In the genomic region with DNA sequence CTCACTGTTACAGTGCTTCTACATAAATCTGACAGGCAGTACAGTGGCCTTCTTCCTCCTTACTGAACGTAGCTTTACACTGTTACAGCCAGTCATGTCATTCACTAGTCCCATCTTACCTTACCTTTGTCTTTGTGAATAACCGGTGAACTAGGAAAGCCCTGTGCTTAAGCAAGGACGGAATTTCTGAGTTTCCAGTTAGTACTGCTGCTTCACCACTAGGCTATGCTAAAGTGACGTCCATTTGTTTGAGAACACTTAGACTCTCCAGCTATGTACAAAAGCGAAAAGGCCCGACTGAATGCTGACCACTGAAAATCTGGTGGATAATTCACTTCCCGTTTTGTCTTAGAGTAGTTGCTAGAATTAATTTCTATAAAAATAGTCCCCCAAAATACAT, we compare ENCODE assay signal across 9 mouse cellular contexts.
DNase-seq lines count a peak whose midpoint lies in the region; ATAC-seq lines count a peak whose summit lies in the region.
"Had no signal": no experiment of that assay in that cellular context is flagged by ENCODE, and none has a peak within 500 bp of the region (broad histone marks: within the 10 kb centered on the region; RNA-seq: fewer than 3 reads in every experiment).

No protein-coding gene starts in this region.

- H3K4me2 ChIP-seq in embryonic facial prominence, embryonic 14.5 days (ENCODE audit: low read depth, low read length), result no peak overlapping the region
- no peak overlapping the region for H3K4me2 ChIP-seq in neural tube, embryonic 14.5 days (ENCODE audit: low read depth, low read length)
- H3K4me2 ChIP-seq: heart, embryonic 13.5 days had no signal

- 40% methylated on average over 7 of the region's 7 CpGs for WGBS in embryonic facial prominence, embryonic 14.5 days
- WGBS in neural tube, embryonic 14.5 days, result 43% methylated on average over 7 of the region's 7 CpGs

- H3K27ac ChIP-seq in embryonic facial prominence, embryonic 14.5 days (replicated peaks; ENCODE audit: low read depth, low read length), result no peak overlapping the region
- no peak overlapping the region for H3K27ac ChIP-seq in neural tube, embryonic 14.5 days (ENCODE audit: low read depth, low read length)
- H3K27ac ChIP-seq: heart, embryonic 13.5 days had no signal

- H3K9ac ChIP-seq in embryonic facial prominence, embryonic 14.5 days (ENCODE audit: low read depth, low read length), result no peak overlapping the region
- no peak overlapping the region for H3K9ac ChIP-seq in neural tube, embryonic 14.5 days (replicated peaks; ENCODE audit: low read depth, low read length)
- H3K9ac ChIP-seq: heart, embryonic 13.5 days had no signal

- peak; percentile 53; the same call in 1 of the 2 replicates for ATAC-seq in embryonic facial prominence, embryonic 14.5 days (ENCODE audit: low read depth)
- peak; percentile 89 for ATAC-seq in neural tube, embryonic 14.5 days (ENCODE audit: low read depth)

- DNase-seq in heart, postnatal 10 days, result peak; percentile 7 to 15
- no peak for DNase-seq in heart, postnatal 25 days (ENCODE audit: low spot score)
- DNase-seq in Muller cell, postnatal 12 days (ENCODE audit: inconsistent ontology term), result peak; percentile 59
- DNase-seq in embryonic facial prominence, embryonic 14.5 days (ENCODE audit: low spot score), result peak; percentile 64
- DNase-seq in layer of hippocampus, adult 9-10 months (ENCODE audit: low spot score), result peak; percentile 38
- DNase-seq in spleen, postnatal 36 days (ENCODE audit: low spot score in 2 of 2), result no peak
- no peak for DNase-seq in yolk sac, embryonic 10.5 days (ENCODE audit: low spot score)

- H3K4me3 ChIP-seq in embryonic facial prominence, embryonic 14.5 days (ENCODE audit: low read depth, low read length), result no peak overlapping the region
- no peak overlapping the region for H3K4me3 ChIP-seq in neural tube, embryonic 14.5 days (ENCODE audit: low read depth, low read length)
- H3K4me3 ChIP-seq: heart, embryonic 13.5 days had no signal

- no peaks in the 10 kb centered on the region for H3K4me1 ChIP-seq in embryonic facial prominence, embryonic 14.5 days (ENCODE audit: control insufficient read depth, insufficient read depth, low read length)
- H3K4me1 ChIP-seq in neural tube, embryonic 14.5 days (ENCODE audit: control insufficient read depth, insufficient read depth, low read length), result no peaks in the 10 kb centered on the region

- no peaks in the 10 kb centered on the region for H3K27me3 ChIP-seq in embryonic facial prominence, embryonic 14.5 days (replicated peaks; ENCODE audit: control insufficient read depth, insufficient read depth, low read length)
- no peaks in the 10 kb centered on the region for H3K27me3 ChIP-seq in neural tube, embryonic 14.5 days (ENCODE audit: control insufficient read depth, insufficient read depth, low read length)

- intact Hi-C loops in heart, postnatal 10 days (cut with DNase I), result loop anchor here (10.0 kb wide), 1 partner anchor 393 kb away; no protein-coding TSS in a partner anchor
- intact Hi-C loops in heart, postnatal 25 days (cut with DNase I), result loop anchor here (10.0 kb wide), 2 partner anchors 393 to 863 kb away; no protein-coding TSS in a partner anchor

- no peaks in the 10 kb centered on the region for H3K9me3 ChIP-seq in embryonic facial prominence, embryonic 14.5 days (ENCODE audit: control insufficient read depth, low read length)
- no peaks in the 10 kb centered on the region for H3K9me3 ChIP-seq in neural tube, embryonic 14.5 days (ENCODE audit: control insufficient read depth, low read length)
- H3K9me3 ChIP-seq: heart, embryonic 13.5 days had no signal

- H3K36me3 ChIP-seq in embryonic facial prominence, embryonic 14.5 days (ENCODE audit: control insufficient read depth, insufficient read depth, low read length), result no peaks in the 10 kb centered on the region
- H3K36me3 ChIP-seq in neural tube, embryonic 14.5 days (ENCODE audit: control insufficient read depth, insufficient read depth, low read length), result no peaks in the 10 kb centered on the region
- H3K36me3 ChIP-seq: heart, embryonic 13.5 days had no signal

Comparison
In these comparisons a context has a peak if more than half of its experiments do, and no peak if none do; other contexts are left out.
1. DNase-seq: peak in heart, postnatal 10 days (2 of 2), Muller cell, postnatal 12 days (single experiment), embryonic facial prominence, embryonic 14.5 days (single experiment) and layer of hippocampus, adult 9-10 months (single experiment); none in heart, postnatal 25 days (single experiment), spleen, postnatal 36 days (0 of 2) and yolk sac, embryonic 10.5 days (single experiment).